Mouse (Mus musculus) cerebellum, adult 2 months (tissue): ENCODE data around the gene Prrxl1.

Source experiments
- CTCF ChIP-seq: fragments of 200-500 bp; IDR thresholded peaks from 2 replicates; pipeline ENCODE4 v1.5.1; 2011; ENCODE audit warnings: low read depth, mild to moderate bottlenecking, control low read depth, low read length, moderate library complexity, borderline replicate concordance; ENCODE audit not compliant: insufficient read depth
- POLR2A ChIP-seq: fragments of 200-500 bp; IDR thresholded peaks from 2 replicates; pipeline ENCODE4 v1.6.1; 2011; ENCODE audit warnings: low read length, control low read depth, borderline replicate concordance; ENCODE audit not compliant: insufficient read depth

DNA sequence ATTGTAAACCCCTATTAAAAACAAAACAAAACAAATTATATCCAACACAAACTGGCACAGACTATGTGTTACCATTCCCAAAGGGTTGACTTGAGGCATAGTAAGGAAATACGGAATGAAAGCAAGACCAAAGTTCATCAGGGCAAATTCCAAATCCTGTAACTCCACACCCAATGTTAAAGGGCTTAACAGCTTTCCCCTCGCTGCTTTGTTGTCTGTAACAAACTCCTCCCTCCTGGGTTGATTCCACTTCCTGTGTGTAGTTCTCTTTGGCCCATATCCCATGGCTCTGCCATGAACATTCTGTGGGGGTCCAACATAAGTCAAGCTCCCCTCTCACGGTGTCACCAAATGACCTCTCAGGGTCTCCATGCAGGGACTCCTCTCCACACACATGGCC, 8.8 kb upstream of the Prrxl1 start:
- no peak for TF ChIP-seq CTCF
- TF ChIP-seq POLR2A, result no peak
